Mouse (Mus musculus): ENCODE data around the gene Ddrgk1. TPM values are rescaled to one million over a fixed set of nuclear protein-coding genes. Genes with fewer than 3 reads are reported as not detected.

The Ddrgk1 gene
- 100 to 1,000 TPM in 1 of 2 experiments, 10 to 100 TPM in 1; 97.3 to 108 TPM for total RNA-seq (2021)

DNA sequence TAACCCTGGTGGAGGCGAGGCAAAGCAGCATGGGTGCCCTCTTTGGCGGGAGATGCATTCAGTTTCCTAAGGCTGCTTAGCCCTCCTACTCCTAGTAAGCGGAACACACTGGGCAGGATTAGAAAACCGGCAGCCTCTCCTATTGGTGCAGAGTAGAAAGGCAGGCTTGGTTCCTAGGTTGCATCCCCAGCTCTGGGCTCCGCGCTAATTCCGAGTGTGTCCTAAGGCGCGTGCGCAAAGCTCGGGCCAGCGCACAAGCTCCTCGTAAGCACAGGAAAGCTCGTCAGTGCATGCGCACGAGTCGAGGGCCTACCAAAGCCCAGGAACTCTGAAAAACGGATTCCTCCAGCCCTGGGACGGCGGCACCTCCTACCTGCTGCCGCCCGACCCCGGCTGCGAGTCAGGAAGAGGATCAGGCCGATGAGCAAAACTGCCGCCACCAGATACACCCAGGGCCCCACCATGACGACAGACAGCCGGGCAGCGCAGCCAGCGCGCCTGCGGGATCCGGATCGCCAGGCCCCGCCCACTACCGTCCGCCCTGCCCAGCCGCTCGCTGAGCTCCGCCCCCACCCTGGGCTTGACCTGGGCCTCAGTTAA lies at the start of gene Ddrgk1:
TSS of gene Ddrgk1 (minus strand) at position 558 of the 600 bp plus-strand sequence.
- intact Hi-C loops (cut with DNase I), result loop anchor here (2.0 kb wide), 1 partner anchor 21 kb away; the partner anchor contains the start of gene Lzts3
- DNase-seq (ENCODE audit: low spot score in 2 of 2), result peak; percentile 98

DNA sequence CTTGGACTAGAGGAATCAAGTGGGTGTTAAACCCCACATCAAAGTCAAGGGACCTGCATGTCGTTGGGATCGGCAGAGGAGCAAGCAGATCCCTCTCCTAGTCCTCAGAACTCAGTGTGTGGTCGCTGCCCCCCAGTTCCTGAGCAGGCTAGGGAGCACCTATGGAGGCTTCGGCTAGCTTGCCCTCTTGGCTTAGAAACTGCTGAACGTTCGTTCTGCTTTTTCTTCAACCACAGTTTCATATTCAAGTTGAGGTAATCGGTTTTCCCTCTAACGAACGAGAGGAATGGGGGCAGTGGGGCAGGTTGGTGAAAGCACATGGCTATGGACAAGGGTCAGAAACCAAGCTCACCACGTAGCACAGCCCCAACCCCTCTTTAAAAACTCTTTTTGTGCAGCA lies 42.6 kb upstream of the Ddrgk1 start:
- intact Hi-C loops (cut with DNase I), result no loop called here
- no peak for DNase-seq (ENCODE audit: low spot score in 2 of 2)

DNA sequence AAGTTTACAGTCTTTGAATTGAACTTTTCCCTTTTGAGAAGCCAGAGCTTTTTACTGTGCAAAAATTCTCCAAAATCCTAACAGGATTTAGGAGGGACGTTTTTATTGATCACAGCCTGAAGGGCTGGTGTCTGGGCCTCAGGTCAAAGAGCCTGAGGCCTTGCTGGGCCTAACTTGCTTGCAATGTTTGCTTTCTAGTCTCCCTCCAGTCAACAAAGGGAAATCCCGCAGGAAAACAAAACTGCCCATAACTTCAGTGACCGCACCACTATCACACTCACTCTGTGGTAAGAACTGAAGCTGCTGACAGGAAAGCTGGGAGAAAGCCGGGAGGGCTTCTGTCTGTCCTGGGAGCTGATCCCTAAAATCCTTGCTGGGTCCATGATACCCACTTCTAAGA lies 42.1 kb upstream of the Ddrgk1 start:
- DNase-seq (ENCODE audit: low spot score in 2 of 2), result no peak
- intact Hi-C loops (cut with DNase I), result no loop called here

DNA sequence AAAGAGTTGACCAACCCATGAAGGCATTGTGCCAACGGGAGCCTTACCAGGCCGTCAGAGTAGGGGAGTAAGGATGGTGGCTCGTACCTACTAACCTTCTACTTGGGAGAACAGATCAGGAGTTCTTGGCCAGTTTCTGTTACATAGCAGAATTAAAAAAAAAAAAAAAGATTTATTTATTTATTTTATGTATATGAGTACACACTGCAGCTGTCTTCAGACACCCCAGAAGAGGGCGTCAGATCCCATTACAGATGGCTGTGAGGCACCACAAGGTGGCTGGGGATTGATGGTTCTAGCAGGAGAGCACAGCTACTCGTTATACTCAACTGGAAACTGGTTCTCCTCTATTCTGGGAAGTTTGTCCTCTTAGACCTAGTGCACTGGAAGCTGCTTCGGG lies 40.7 kb upstream of the Ddrgk1 start:
- DNase-seq (ENCODE audit: low spot score in 2 of 2), result no peak
- intact Hi-C loops (cut with DNase I), result no loop called here

DNA sequence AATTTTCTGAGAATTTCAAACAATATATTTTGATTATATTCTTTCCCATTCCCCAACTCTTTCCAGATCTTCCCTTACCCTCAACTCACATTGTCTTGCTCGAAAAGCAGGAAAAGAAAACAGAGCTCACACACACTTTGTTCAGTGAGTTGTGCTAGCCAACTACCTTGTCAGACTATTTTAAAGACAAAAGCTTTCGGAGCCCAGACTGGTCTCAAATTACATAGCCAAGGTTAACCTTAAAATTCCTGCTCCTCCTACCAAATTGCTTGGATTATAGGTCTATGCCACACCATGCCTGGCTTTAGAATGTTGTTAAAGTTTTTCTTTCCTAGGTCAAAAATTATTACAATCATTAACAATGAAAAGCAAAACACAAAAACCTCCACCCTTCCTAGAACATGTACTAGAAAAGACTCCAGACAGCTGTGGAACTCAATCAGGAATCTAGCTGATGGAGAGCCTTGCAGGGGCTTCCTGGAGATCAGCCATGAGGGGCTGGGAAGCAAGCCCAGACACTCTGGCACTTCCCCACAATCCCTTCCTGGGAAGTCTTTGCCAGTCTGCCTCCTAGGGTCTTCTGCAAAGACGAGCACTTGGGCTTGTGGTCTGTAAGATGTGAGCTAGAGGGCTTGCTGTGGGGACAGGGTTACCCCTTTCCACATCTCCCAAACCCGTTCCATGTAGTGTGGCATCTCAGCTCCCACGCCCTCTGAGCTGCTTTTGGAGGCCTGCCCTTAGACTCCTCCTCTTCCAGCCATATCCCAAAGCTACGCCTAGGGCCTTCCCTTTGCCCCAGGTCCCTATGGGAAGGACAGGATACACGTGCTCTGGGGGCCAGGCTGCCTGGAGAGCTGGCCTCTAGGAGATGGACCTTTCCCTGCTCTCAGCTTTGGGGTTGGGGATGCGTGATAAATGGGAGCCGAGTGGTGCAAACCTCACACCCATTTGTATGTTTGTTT lies 39.9 kb upstream of the Ddrgk1 start:
- no peak for DNase-seq (ENCODE audit: low spot score in 2 of 2)
- intact Hi-C loops (cut with DNase I), result no loop called here

DNA sequence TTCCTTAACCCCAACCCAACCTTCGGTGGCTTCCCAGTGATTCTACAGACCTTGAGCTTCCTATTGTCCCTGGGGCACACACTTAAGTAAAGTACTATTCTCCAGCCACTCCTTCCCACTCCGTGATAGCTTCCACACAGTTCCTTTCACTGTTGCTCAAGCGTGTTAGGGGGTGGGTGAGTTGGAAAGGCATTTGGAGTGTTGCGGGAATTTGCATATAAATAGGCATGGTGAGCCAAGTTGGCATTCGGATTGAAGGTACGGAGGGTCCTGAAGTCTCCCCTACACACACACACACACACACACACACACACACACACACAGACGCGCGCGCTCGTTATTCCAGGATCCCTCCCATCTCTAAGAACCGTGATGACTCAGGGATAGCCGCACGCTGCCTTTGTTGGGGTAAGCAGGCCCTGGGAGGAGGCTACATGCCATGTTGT lies 33.4 kb upstream of the Ddrgk1 start:
- intact Hi-C loops (cut with DNase I), result no loop called here
- peak; percentile 25 to 52 for DNase-seq (ENCODE audit: low spot score in 2 of 2)

DNA sequence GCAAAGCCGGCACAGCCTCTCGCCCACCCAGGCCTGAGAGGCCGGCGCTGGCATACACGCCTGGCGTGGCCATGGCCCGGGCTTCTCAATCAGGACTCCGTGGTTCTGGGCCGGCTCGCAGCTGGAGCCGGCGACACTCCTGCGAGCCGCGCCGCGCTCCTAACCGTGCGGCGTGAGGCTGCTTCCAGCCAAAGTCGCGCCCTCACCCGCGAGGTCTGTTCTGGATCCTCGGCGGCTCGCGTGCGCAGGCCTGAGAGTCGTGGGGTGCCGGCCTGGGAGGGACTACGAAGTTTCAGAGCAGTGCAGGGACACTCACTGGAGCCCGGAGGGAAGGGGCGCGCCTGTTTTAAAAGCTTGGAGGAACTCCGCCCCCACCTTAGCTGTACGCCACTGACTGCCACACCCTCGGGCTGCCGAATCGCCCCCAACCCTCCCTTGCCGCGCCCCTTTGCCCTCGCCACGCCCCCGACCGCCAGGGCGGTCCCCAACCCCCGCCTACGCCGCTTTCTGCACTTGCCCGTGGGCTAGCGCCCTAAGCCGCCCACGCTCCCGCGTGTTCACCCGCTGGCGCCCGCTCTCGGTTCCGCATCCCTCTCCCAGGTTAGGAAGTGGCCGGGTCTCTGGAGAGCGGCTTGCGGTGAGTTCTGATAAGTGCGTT lies 32.8 kb upstream of the Ddrgk1 start, which contains the start of gene Slc4a11:
TSS of gene Slc4a11 (minus strand) at position 367 of the 658 bp plus-strand sequence.
- peak; percentile 23 to 31 for DNase-seq (ENCODE audit: low spot score in 2 of 2)

DNA sequence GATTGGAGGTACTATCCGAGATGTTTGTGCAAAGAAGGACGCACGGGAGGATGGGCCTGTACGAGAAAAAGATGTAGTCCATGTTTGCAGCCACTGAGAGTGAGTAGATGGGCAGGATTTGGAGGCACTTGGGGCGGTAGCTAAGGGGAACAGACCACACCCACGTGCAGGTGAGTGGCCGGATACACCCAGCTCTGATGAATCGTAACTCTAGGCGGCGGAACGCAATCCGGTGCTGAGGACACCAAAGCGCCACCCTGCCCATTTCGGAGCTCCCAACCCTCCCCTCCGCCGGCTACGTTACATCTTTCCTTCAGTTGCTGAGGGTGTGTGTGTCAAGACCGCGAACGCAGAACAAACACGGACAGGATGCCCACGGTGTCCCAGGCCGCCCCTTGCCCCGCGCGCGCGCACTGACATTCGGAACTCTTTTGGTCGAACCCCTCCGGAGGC lies 32.3 kb upstream of the Ddrgk1 start:
- no peak for DNase-seq (ENCODE audit: low spot score in 2 of 2)
- intact Hi-C loops (cut with DNase I), result no loop called here

More for the DNA sequence above, 32.8 kb upstream of the Ddrgk1 start, which contains the start of gene Slc4a11:
- intact Hi-C loops (cut with DNase I), result no loop called here

DNA sequence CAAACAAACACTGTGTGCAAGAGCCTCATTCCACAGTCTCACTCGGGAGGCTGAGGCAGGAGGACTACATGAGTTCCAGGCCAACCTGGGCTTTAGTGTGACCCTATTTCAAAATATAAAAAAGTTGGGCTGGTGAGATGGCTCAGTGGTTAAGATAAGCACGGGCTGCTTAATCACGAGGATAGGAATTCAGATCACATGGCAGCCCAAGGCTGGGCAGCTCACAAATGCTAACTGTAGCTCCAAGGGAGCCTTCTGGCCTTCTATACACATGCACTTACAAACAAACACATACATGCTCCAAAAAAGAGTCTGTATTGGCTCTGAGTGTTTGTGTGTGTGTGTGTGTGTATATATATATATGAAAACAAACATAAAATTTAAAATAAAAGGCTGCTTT lies 29.1 kb upstream of the Ddrgk1 start:
- no peak for DNase-seq (ENCODE audit: low spot score in 2 of 2)
- intact Hi-C loops (cut with DNase I), result no loop called here

DNA sequence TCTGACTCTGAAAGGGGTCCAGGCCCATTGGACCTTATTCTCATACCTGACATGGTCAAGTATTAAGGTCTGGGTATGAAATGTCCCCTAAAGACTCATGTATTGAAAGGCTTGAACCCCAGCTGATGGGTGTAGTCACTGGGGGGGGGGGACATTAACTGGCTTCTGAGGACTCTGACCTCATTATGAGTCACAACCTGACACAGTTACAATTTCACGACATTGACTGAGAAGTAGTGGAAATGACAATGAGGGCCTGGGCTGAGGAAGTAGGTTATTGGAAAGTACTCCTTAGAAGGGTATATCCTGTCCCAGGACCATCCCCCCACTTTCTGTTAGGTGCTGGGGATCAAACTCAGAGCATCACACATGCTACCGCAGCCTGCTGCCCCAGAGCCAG lies 24.6 kb upstream of the Ddrgk1 start:
- no peak for DNase-seq (ENCODE audit: low spot score in 2 of 2)
- intact Hi-C loops (cut with DNase I), result no loop called here

DNA sequence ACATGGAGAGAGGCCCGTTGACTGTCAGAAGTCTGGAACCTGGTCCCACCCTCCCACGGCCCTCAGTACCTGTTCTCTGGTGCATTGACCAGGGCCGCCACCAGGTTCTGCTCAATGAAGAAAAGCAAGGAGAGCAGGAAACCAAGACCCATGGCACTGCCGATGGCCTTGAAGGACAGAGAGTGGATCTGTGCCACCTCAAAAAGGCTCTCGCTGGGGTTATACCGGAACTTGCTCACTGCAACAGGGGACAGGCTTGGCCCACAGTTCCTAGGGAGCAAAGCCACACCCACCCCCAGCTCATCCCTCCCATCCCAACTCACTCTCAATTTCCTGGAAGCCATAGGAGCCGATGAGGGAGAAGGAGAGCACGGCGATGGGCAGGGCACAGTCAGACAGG lies 21.0 kb upstream of the Ddrgk1 start:
- intact Hi-C loops (cut with DNase I), result no loop called here
- DNase-seq (ENCODE audit: low spot score in 2 of 2), result no peak

DNA sequence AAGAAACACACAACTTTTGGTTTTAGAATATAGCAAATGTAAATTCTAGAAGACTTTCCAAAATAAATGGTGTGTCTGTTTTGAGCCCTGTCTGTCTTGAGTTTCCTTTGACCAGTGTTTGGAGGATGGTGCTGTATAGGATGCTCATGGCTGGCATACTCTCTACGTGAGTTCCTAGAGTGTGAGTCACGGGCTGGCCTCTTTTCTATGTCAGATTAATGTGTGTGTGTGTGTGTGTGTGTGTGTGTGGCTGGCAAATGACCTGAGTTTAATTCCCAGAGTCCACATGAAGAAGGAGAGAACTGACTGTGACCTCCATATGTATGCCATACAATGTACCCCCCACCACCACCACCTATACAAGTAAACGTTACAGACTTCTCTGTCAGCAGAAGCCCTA lies 17.1 kb upstream of the Ddrgk1 start:
- intact Hi-C loops (cut with DNase I), result no loop called here
- no peak for DNase-seq (ENCODE audit: low spot score in 2 of 2)

DNA sequence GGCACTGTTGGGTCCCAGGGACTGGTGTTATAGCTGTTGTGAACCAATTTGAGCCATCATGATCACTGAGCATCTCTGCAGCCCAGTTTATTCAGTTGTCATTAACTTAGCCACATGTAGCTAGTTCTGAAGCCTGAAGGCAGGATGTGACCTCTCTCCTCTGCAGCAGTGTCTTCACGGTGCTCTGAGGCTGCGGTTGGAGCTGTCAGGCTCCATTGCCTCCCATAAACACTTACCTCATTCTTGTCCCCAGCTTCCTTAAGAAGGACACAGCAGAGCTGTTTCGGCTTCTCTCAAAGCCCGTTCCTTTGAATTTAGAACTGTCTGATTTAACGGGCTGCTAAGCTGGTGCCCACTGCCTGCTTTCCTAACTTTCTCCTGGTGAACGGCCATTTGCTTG lies 15.4 kb upstream of the Ddrgk1 start:
- intact Hi-C loops (cut with DNase I), result no loop called here
- DNase-seq (ENCODE audit: low spot score in 2 of 2), result no peak

DNA sequence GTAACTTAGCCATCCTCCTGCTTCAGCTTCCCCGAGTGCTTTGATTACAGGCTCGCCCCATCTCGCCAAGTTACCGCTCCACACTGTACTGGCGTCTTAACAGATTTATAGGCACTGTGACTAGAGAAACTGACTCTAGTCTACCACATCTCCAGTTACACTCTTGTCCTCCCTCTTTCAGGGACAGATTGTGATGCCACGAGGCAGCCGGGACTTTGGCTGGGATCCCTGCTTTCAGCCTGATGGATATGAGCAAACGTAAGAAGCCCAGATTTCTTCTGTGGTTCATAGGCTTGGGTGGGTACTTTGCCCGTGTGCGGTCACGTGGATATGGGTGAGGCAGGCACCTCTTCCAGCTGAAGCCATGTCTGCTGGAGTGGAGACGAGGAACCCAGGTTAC lies 14.7 kb upstream of the Ddrgk1 start:
- intact Hi-C loops (cut with DNase I), result no loop called here
- DNase-seq (ENCODE audit: low spot score in 2 of 2), result no peak

DNA sequence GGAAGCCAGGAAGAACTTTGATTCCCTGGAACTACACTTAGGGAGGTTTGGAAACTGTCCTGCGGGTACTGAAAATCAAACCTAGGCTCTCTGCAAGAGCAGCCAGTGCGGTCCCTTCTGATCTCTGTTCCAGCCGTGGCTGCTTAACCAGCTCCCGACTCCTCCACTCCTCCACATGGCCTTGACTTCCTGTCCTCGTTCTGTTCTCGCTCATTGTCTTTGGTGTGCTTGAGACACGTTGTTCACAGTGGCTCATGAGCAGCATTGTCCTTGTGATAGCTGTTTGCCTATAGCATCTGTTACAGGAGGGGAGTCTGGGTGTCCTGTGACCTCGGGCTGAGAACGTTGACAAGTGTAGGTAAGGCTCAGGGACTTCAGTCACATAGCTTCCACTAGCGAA lies 12.8 kb upstream of the Ddrgk1 start:
- DNase-seq (ENCODE audit: low spot score in 2 of 2), result no peak
- intact Hi-C loops (cut with DNase I), result no loop called here

DNA sequence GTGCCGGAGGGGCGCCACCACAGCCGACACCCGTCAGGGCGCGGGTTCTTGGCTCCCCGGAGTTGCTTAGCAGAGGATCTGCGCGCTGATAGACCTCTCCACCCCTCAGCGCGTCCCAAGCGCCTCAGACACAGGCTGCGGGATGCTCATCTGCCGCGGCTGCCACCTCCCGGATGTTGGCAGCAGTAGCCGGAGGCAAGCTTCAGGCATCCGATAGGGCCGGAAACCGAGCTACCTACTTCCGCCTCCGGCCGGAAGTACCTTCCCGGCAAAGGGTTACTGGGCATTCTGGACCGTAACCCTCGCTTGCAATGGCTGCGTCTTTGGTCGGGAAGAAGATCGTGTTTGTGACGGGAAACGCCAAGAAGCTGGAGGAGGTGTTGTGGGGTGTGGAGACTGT lies 3.1 kb upstream of the Ddrgk1 start, which contains the start of gene Itpa:
TSS of gene Itpa (plus strand) at position 52 of the 400 bp plus-strand sequence.
- intact Hi-C loops (cut with DNase I), result loop anchor here (5.0 kb wide), 1 partner anchor 105 kb away; the partner anchor contains the start of gene Mrps26

DNA sequence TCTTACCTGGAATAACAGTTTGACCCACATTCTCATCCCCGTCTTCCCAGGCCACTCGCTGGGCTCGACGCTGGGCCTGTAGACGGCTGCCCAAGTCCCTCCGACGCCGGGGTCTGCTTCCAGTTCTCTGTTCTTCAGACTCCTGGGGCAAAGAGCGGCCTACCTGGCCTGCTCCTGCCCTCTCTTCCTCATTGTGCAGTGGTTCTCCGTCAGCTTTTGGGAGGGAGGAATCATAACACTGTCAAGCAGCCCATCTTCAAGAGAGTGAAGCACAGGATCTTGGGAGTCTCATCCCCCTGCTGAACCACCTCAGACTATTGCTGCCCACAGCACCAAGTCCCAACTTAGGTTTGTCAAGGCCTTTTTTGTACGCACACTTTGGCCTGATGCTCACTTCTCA lies 1.1 kb downstream of the Ddrgk1 start:
- intact Hi-C loops (cut with DNase I), result no loop called here
- no peak for DNase-seq (ENCODE audit: low spot score in 2 of 2)

More for the DNA sequence above, 3.1 kb upstream of the Ddrgk1 start, which contains the start of gene Itpa:
- peak; percentile 86 to 93 for DNase-seq (ENCODE audit: low spot score in 2 of 2)

DNA sequence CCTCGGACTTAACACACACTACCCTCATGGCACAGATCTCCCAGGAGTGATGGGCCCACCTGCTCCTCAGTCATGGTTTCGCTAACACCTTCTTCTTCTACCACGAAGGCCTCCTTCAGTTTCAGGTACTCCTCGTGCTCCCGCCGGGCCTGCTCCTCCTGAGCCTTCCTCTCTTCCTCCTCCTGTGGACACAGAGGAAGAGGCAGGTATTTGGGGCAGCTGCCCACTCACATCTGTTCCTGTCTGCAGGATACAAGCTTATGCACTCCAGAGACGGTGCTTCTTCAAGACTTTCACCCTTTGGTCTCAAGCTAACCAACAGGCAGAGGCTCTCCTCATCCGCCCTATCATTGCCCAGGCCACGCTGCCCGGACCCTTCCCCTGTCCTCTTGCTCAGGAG lies 5.9 kb downstream of the Ddrgk1 start:
- intact Hi-C loops (cut with DNase I), result no loop called here
- DNase-seq (ENCODE audit: low spot score in 2 of 2), result peak in 1 of 2 experiments; percentile 67

DNA sequence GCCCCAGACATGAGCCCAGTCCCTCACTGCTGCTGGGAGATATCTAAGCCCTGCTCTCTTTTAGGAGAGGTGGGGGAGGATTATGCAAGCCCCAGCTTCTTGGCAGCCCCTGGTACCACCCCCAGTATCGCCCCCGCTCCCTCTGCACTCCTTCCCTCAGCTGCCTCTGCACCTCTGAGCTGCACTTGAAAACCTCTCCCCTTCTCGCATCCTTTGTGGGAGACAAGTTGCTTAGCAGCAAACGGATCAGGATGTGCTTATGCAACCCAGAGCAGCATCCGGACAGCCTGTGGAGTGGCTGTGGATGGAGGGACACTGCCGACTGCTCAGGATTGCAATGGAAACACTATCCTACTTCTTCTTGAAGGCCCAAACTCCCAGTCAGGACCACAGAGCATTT lies 6.9 kb downstream of the Ddrgk1 start:
- DNase-seq (ENCODE audit: low spot score in 2 of 2), result peak; percentile 82 to 96
- intact Hi-C loops (cut with DNase I), result loop anchor here (2.0 kb wide), 1 partner anchor 15 kb away; the partner anchor contains the start of gene Lzts3

DNA sequence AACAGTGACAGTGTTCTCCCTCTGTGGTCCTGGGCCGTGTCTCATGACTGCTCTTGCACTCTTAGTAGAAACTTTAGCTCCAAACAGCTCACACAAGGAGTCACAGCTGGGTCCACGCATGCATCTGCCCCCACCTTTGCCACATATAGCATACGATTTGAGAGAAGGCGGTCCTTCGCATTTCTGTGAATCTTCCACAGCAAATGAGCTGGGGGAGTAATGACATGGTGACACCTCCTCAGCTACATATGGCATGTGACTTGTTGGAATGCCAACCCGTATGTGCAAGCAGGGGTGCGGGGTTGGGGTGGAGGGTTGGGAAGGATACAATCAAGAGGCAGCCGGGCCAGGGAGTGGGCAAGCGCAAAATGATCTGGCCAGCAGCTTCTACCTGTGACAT lies 7.9 kb downstream of the Ddrgk1 start:
- intact Hi-C loops (cut with DNase I), result loop anchor here (2.0 kb wide), 1 partner anchor 14 kb away; the partner anchor contains the start of gene Lzts3
- peak; percentile 52 to 96 for DNase-seq (ENCODE audit: low spot score in 2 of 2)
